Mouse (Mus musculus): ENCODE measurements around the gene Slc22a18. TPM values are rescaled to one million over a fixed set of nuclear protein-coding genes. Genes with fewer than 3 reads are reported as not detected.

Gene Slc22a18
- total and polyA plus RNA-seq, 3 experiments: 0.48 to 2.0 (median 0.76) TPM

- in situ Hi-C loops (cut with MboI; ENCODE audit: low pct_ligation_motif_present, low pct_unique_long_range_greater_than_20kb, low sequenced_read_pairs) (no loop called here), dilution Hi-C loops (cut with MboI; ENCODE audit: extremely low pct_ligation_motif_present, extremely low pct_unique_long_range_greater_than_20kb, low sequenced_read_pairs) (no loop called here)
- Histone ChIP-seq H3K9ac (ENCODE audit: insufficient read depth, low read depth) (no peak overlapping the region), H3K4me1 (ENCODE audit: control insufficient read depth in 1 of 2, insufficient read depth in 2 of 2) (0 out of 4 replicates have a peak, but pooled peaks cover 0 to 6% of the 10 kb centered on the region in 2 experiments), H3K4me2 (ENCODE audit: insufficient read depth, low read depth, poor library complexity, severe bottlenecking) (no peak overlapping the region), H3K27me3 (replicated peaks) (peaks cover 77% of the 10 kb centered on the region), H3K36me3 (replicated peaks in 1 of 2; ENCODE audit: control insufficient read depth in 1 of 2, insufficient read depth in 1 of 2, low read length in 1 of 2) (no peaks in the 10 kb centered on the region), H3K27ac (ENCODE audit: insufficient read depth, low read depth) (no peak overlapping the region), H3K9me3 (replicated peaks; ENCODE audit: low read length) (no peaks in the 10 kb centered on the region), H3K4me3 (replicated peaks in 1 of 3; ENCODE audit: low read depth in 2 of 3, low read length in 2 of 3, poor library complexity in 1 of 3) (no peak overlapping the region), H3K79me2 (replicated peaks; ENCODE audit: control insufficient read depth, extremely low read depth, insufficient read depth, poor library complexity, severe bottlenecking) (no peaks in the 10 kb centered on the region)
- DNase-seq (ENCODE audit: extremely low read depth): no peak
- TF ChIP-seq CHD2 (IDR thresholded peaks at IDR 0.05; ENCODE audit: low read length): no peak
- no peak for TF ChIP-seq JUND (conservative IDR thresholded peaks at IDR 0.05; ENCODE audit: low read depth, low read length)
- TF ChIP-seq USF1 (IDR thresholded peaks at IDR 0.05; ENCODE audit: low read depth, low read length): no peak
- TF ChIP-seq MEF2A (IDR thresholded peaks at IDR 0.05; ENCODE audit: borderline replicate concordance, low read depth, low read length): no peak
- no peak for TF ChIP-seq UBTF (IDR thresholded peaks at IDR 0.05; ENCODE audit: low read depth, low read length)
- no peak for TF ChIP-seq CHD1 (IDR thresholded peaks at IDR 0.05; ENCODE audit: low read depth, low read length)
- TF ChIP-seq TBP (conservative IDR thresholded peaks at IDR 0.05; ENCODE audit: low read depth, low read length): no peak
- no peak for TF ChIP-seq POLR2AphosphoS2 (IDR thresholded peaks at IDR 0.05; ENCODE audit: low read depth, low read length)
- no peak for TF ChIP-seq USF2 (conservative IDR thresholded peaks at IDR 0.05; ENCODE audit: low read depth, low read length)
- TF ChIP-seq SIN3A (IDR thresholded peaks at IDR 0.05; ENCODE audit: low read length): no peak
- no peak for TF ChIP-seq IRF4 (IDR thresholded peaks at IDR 0.05; ENCODE audit: low read depth, low read length)
Observed at GRCm38 (mm10) chr7:143437894-143438581, 35.5 kb upstream of the Slc22a18 start.

GRCm38 (mm10) chr7:143438965-143439364 is 34.6 kb upstream of the Slc22a18 start:
- Histone ChIP-seq H3K79me2 (replicated peaks; ENCODE audit: control insufficient read depth, extremely low read depth, insufficient read depth, poor library complexity, severe bottlenecking) (no peaks in the 10 kb centered on the region), H3K27me3 (replicated peaks) (peaks cover 76% of the 10 kb centered on the region), H3K9ac (ENCODE audit: insufficient read depth, low read depth) (no peak overlapping the region), H3K4me1 (ENCODE audit: control insufficient read depth in 1 of 2, insufficient read depth in 2 of 2) (0 out of 4 replicates have a peak, but pooled peaks cover 0 to 6% of the 10 kb centered on the region in 2 experiments), H3K4me3 (replicated peaks in 1 of 3; ENCODE audit: low read depth in 2 of 3, low read length in 2 of 3, poor library complexity in 1 of 3) (no peak overlapping the region), H3K27ac (ENCODE audit: insufficient read depth, low read depth) (no peak overlapping the region), H3K9me3 (replicated peaks; ENCODE audit: low read length) (no peaks in the 10 kb centered on the region), H3K36me3 (replicated peaks in 1 of 2; ENCODE audit: control insufficient read depth in 1 of 2, insufficient read depth in 1 of 2, low read length in 1 of 2) (no peaks in the 10 kb centered on the region), H3K4me2 (ENCODE audit: insufficient read depth, low read depth, poor library complexity, severe bottlenecking) (no peak overlapping the region)
- dilution Hi-C loops (cut with MboI; ENCODE audit: extremely low pct_ligation_motif_present, extremely low pct_unique_long_range_greater_than_20kb, low sequenced_read_pairs) (no loop called here), in situ Hi-C loops (cut with MboI; ENCODE audit: low pct_ligation_motif_present, low pct_unique_long_range_greater_than_20kb, low sequenced_read_pairs) (no loop called here)
- no peak for TF ChIP-seq POLR2A (IDR thresholded peaks at IDR 0.05; ENCODE audit: low read depth, low read length)
- no peak for TF ChIP-seq HCFC1 (IDR thresholded peaks at IDR 0.05; ENCODE audit: low read depth, low read length)
- no peak for TF ChIP-seq TBP (conservative IDR thresholded peaks at IDR 0.05; ENCODE audit: low read depth, low read length)
- TF ChIP-seq MAX (IDR thresholded peaks at IDR 0.05; ENCODE audit: low read length): no peak
- no peak for TF ChIP-seq MEF2A (IDR thresholded peaks at IDR 0.05; ENCODE audit: borderline replicate concordance, low read depth, low read length)
- no peak for TF ChIP-seq GABPA (IDR thresholded peaks at IDR 0.05; ENCODE audit: insufficient replicate concordance, low read depth, low read length)
- no peak for TF ChIP-seq ZMIZ1 (IDR thresholded peaks at IDR 0.05; ENCODE audit: low read depth, low read length)
- no peak for TF ChIP-seq MAFK (IDR thresholded peaks at IDR 0.05; ENCODE audit: insufficient replicate concordance, low read length)
- TF ChIP-seq ZKSCAN1 (IDR thresholded peaks at IDR 0.05; ENCODE audit: borderline replicate concordance, low read depth, low read length): no peak
- TF ChIP-seq TCF12 (IDR thresholded peaks at IDR 0.05; ENCODE audit: low read depth, low read length): no peak
- TF ChIP-seq SMC3 (IDR thresholded peaks at IDR 0.05; ENCODE audit: low read depth, low read length): no peak
- DNase-seq (ENCODE audit: extremely low read depth): no peak
